Mouse (Mus musculus): ENCODE data around the gene Galnt4. TPM values are rescaled to one million over a fixed set of nuclear protein-coding genes. Genes with fewer than 3 reads are reported as not detected.

Gene Galnt4
- polyA plus RNA-seq (2012) = 0.01 and 0.02 TPM in 2 replicates

- H3K36me3 ChIP-seq (ENCODE audit: control insufficient read depth) = peaks cover 27% of the 10 kb centered on the region
- H3K4me1 ChIP-seq (ENCODE audit: control insufficient read depth) = peaks cover 36% of the 10 kb centered on the region
- TF ChIP-seq TAL1 (IDR thresholded peaks at IDR 0.05; ENCODE audit: low read length) (no peak), GATA1 (IDR thresholded peaks at IDR 0.05; ENCODE audit: low read length) (no peak)
- H3K27me3 ChIP-seq (ENCODE audit: control insufficient read depth) = no peaks in the 10 kb centered on the region
- peak within 1 kb of the TSS; percentile 94 for H3K4me3 ChIP-seq (replicated peaks)
- H3K9me3 ChIP-seq (ENCODE audit: control insufficient read depth, low read length) = peaks cover 9% of the 10 kb centered on the region
Observed at GRCm38 (mm10) chr10:99107964-99108363, at the start of gene Galnt4. Gene Galnt4 (plus strand): TSS chr10:99108159.

- TF ChIP-seq TAL1 (IDR thresholded peaks at IDR 0.05; ENCODE audit: low read length) (no peak), GATA1 (IDR thresholded peaks at IDR 0.05; ENCODE audit: low read length) (no peak)
- no peaks in the 10 kb centered on the region for H3K27me3 ChIP-seq (ENCODE audit: control insufficient read depth)
- H3K36me3 ChIP-seq (ENCODE audit: control insufficient read depth) = no peaks in the 10 kb centered on the region
- no peak overlapping the region for H3K4me3 ChIP-seq (replicated peaks)
- H3K9me3 ChIP-seq (ENCODE audit: control insufficient read depth, low read length) = peaks cover 2% of the 10 kb centered on the region; the same call in 1 of the 2 replicates
- H3K4me1 ChIP-seq (ENCODE audit: control insufficient read depth) = no peaks in the 10 kb centered on the region
Observed at GRCm38 (mm10) chr10:99060588-99060987, 47.4 kb upstream of the Galnt4 start.

GRCm38 (mm10) chr10:99061418-99061817, 46.5 kb upstream of the Galnt4 start:
- Histone ChIP-seq H3K36me3 (ENCODE audit: control insufficient read depth) (no peaks in the 10 kb centered on the region), H3K27me3 (ENCODE audit: control insufficient read depth) (no peaks in the 10 kb centered on the region), H3K4me3 (replicated peaks) (no peak overlapping the region), H3K4me1 (ENCODE audit: control insufficient read depth) (no peaks in the 10 kb centered on the region), H3K9me3 (ENCODE audit: control insufficient read depth, low read length) (peaks cover 2% of the 10 kb centered on the region; the same call in 1 of the 2 replicates)
- no peak for TF ChIP-seq TAL1 (IDR thresholded peaks at IDR 0.05; ENCODE audit: low read length)
- no peak for TF ChIP-seq GATA1 (IDR thresholded peaks at IDR 0.05; ENCODE audit: low read length)

GRCm38 (mm10) chr10:99062546-99062945, 45.4 kb upstream of the Galnt4 start:
- no peak for TF ChIP-seq TAL1 (IDR thresholded peaks at IDR 0.05; ENCODE audit: low read length)
- no peak for TF ChIP-seq GATA1 (IDR thresholded peaks at IDR 0.05; ENCODE audit: low read length)
- Histone ChIP-seq H3K36me3 (ENCODE audit: control insufficient read depth) (no peaks in the 10 kb centered on the region), H3K9me3 (ENCODE audit: control insufficient read depth, low read length) (peaks cover 2% of the 10 kb centered on the region; the same call in 1 of the 2 replicates), H3K4me1 (ENCODE audit: control insufficient read depth) (no peaks in the 10 kb centered on the region), H3K4me3 (replicated peaks) (no peak overlapping the region), H3K27me3 (ENCODE audit: control insufficient read depth) (no peaks in the 10 kb centered on the region)

GRCm38 (mm10) chr10:99076113-99076895, 31.7 kb upstream of the Galnt4 start:
- Histone ChIP-seq H3K27me3 (ENCODE audit: control insufficient read depth) (no peaks in the 10 kb centered on the region), H3K4me1 (ENCODE audit: control insufficient read depth) (no peaks in the 10 kb centered on the region), H3K36me3 (ENCODE audit: control insufficient read depth) (no peaks in the 10 kb centered on the region), H3K4me3 (replicated peaks) (no peak overlapping the region), H3K9me3 (ENCODE audit: control insufficient read depth, low read length) (peaks cover 2% of the 10 kb centered on the region; the same call in 1 of the 2 replicates)
- TF ChIP-seq GATA1 (IDR thresholded peaks at IDR 0.05; ENCODE audit: low read length) (no peak), TAL1 (IDR thresholded peaks at IDR 0.05; ENCODE audit: low read length) (no peak)

GRCm38 (mm10) chr10:99078621-99079020, 29.3 kb upstream of the Galnt4 start:
- H3K36me3 ChIP-seq (ENCODE audit: control insufficient read depth) = no peaks in the 10 kb centered on the region
- H3K9me3 ChIP-seq (ENCODE audit: control insufficient read depth, low read length) = peaks cover 2% of the 10 kb centered on the region; the same call in 1 of the 2 replicates
- no peaks in the 10 kb centered on the region for H3K4me1 ChIP-seq (ENCODE audit: control insufficient read depth)
- H3K27me3 ChIP-seq (ENCODE audit: control insufficient read depth) = no peaks in the 10 kb centered on the region
- H3K4me3 ChIP-seq (replicated peaks) = no peak overlapping the region
- TF ChIP-seq GATA1 (IDR thresholded peaks at IDR 0.05; ENCODE audit: low read length) (no peak), TAL1 (IDR thresholded peaks at IDR 0.05; ENCODE audit: low read length) (no peak)

- no peaks in the 10 kb centered on the region for H3K36me3 ChIP-seq (ENCODE audit: control insufficient read depth)
- H3K27me3 ChIP-seq (ENCODE audit: control insufficient read depth) = no peaks in the 10 kb centered on the region
- H3K4me1 ChIP-seq (ENCODE audit: control insufficient read depth) = no peaks in the 10 kb centered on the region
- no peak overlapping the region for H3K4me3 ChIP-seq (replicated peaks)
- H3K9me3 ChIP-seq (ENCODE audit: control insufficient read depth, low read length) = no peaks in the 10 kb centered on the region
- TF ChIP-seq GATA1 (IDR thresholded peaks at IDR 0.05; ENCODE audit: low read length) (no peak), TAL1 (IDR thresholded peaks at IDR 0.05; ENCODE audit: low read length) (no peak)
Observed at GRCm38 (mm10) chr10:99081569-99081990, 26.4 kb upstream of the Galnt4 start.

GRCm38 (mm10) chr10:99083431-99084003, 24.4 kb upstream of the Galnt4 start:
- H3K27me3 ChIP-seq (ENCODE audit: control insufficient read depth) = no peaks in the 10 kb centered on the region
- no peaks in the 10 kb centered on the region for H3K36me3 ChIP-seq (ENCODE audit: control insufficient read depth)
- no peak overlapping the region for H3K4me3 ChIP-seq (replicated peaks)
- TF ChIP-seq TAL1 (IDR thresholded peaks at IDR 0.05; ENCODE audit: low read length) (no peak), GATA1 (IDR thresholded peaks at IDR 0.05; ENCODE audit: low read length) (no peak)
- H3K9me3 ChIP-seq (ENCODE audit: control insufficient read depth, low read length) = no peaks in the 10 kb centered on the region
- H3K4me1 ChIP-seq (ENCODE audit: control insufficient read depth) = no peaks in the 10 kb centered on the region
